Mouse (Mus musculus): Measurements from ENCODE around the gene Lypd6.

The Lypd6 gene

GRCm38 (mm10) chr2:50173730-50174528, 107.7 kb downstream of the Lypd6 start:
- no peak for DNase-seq

GRCm38 (mm10) chr2:50175709-50176108, 109.5 kb downstream of the Lypd6 start:
- no peak for DNase-seq

DNA sequence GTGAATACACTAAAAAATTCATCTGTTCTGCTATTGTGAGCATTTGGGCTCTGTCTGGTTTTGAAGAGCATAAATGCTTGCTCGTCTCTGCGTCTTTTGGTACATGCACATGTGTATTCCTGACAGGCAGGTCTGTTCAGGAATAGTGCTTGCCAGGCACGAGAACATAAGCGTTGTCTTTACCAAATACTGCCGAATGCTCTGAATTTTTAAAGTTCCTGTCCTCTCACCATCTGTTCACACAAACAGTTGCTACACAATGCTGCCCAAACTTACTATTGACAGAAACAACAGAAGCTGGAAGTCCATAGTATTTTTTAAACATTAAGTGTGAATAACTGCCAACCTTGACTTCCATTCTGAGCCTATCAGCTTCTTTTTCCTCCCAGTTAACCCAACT, 112.9 kb downstream of the Lypd6 start:
- no peak for DNase-seq

GRCm38 (mm10) chr2:50180423-50180822, 114.2 kb downstream of the Lypd6 start:
- DNase-seq, result no peak

DNA sequence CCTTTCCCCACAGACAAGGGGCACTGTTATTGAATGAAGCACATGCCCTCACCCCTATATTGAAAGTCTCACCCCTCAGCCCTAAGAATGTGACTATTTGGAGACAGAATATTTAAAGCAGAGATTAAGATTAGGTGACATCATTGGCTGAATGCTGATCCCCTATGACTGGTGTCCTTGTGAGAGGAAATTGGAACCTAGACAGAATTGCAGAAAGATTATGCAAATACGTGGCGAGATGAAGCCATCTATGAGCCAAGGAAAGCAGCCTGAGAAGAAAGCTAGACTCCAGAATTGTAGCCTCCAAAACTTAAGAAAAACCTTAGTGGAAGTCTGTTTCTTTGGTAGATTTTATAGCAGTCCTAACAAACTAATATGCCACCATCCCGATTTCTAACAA, 115.1 kb downstream of the Lypd6 start:
- no peak for DNase-seq

DNA sequence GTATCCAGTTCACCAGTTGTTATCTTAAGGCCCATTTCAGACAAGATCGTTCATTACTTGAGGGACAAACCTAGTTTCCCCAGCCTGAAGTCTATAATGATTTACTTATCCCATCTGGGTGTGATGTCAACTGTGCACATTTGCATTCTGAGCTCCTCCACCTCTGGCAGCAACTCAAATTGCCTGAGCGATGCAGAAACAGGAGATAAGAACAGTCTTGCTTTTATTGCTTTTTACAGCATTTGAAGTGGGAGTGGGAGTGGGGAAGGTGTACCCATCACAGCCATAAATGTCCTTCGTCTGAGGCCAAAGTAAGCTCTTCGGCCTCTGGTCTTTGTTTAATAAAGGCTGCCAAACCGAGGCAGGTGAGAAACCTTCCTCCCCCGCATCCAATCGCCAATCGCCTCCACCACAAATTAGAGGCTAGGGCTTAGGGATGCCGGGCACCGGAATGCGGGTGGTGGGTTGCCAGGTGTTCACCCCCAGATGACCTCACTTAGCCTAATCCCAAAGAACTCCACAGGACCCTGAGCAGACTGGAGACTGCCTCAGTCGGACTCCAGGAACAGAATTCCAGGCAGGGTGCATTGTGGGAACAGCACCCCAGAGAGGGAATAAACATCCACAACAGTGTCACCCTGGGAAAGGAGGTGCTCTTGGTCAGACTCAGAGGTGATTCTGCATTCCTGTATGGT, 120.6 kb downstream of the Lypd6 start:
- no peak for DNase-seq

- DNase-seq, result no peak
Observed at GRCm38 (mm10) chr2:50188856-50189255, 122.6 kb downstream of the Lypd6 start.

GRCm38 (mm10) chr2:50196681-50197080, 130.5 kb downstream of the Lypd6 start:
- DNase-seq, result no peak

DNA sequence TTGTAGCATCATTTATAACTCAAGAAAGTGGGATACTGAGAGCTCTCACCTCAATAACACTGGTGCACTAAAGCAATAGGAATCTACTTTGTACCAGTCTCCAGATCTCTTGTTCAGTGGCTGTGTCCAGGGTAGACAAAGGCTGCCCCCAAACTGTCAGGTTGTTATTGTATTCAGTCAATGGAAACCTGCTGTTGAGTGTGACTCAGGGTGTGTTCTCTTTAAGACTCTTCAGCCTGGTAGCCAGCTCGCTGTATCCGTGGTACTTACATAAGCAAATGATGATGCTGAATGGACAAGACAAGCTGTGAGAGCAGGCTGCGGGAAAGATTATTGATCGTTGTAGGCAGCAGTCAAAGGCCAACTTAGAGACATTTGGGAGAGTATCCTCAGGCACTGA, 131.6 kb downstream of the Lypd6 start:
- no peak for DNase-seq

DNA sequence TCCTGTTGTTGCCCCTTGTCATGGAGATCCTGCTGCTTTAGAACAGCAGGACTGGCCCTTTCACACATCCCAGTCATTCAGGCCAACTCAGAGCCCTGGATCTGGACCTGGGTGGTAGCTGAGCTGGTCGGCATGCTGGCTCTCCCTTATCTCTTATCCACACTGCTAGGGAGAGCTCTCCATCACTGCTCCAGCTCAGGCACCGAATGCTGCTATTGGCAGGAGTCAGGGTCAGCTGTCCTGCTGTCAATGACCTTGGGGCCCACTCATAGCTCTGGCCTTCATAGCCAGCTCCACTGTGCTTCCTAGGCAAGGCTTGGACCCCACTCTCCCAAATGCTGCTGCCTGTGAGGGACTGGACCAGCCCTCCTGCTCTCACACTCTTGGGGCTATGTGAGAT, 134.3 kb downstream of the Lypd6 start:
- DNase-seq, result no peak

DNA sequence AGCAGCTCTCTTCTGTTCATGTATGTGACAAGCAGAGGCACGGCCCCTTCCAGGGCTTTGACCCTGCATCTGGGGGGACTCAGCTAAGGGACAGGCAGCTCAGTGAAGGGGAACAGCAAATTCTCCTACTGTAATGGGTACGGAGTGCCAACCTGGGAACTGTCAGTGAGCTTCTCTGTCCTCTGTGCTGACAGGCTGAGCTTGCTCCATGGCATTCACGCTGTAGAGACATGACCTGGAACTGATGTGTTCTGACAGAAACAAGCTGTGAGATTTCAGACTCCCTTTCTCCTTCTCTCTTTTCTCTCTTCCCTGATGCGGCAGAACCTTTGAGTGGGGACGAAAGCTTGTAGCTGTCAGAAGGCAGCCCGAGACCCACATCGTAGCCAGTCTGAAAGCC, 154.3 kb downstream of the Lypd6 start:
- no peak for DNase-seq

DNA sequence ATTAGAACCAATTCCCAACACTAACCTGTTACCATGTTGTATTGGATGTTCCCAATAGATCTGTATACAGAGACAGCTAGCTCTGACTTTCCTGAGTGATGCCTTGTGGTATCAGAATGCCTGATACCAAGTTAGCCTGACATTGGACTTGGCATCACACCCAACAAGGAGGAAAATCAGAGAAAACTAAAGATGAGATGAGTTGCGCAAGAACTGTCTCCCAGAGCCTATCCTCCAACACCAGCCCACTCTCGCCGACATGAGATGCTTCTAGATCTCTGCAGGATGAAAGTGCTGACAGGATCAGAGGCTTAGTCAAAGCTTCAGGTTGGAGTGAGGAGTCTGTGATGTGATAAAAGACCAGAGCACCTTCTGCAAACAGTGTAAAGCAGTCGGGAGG, 158.8 kb downstream of the Lypd6 start:
- no peak for DNase-seq

GRCm38 (mm10) chr2:50233491-50233890, 167.3 kb downstream of the Lypd6 start:
- DNase-seq, result no peak

Data from thymus, postnatal 14 days (tissue).